In genomic region chr17:35080248-35080647, GRCm38 (mm10) we compare ENCODE assay signal across 20 mouse cellular contexts. TPM values are rescaled to one million over a fixed set of nuclear protein-coding genes. Genes with fewer than 3 reads are reported as not detected.
DNase-seq lines count a peak whose midpoint lies in the region; ATAC-seq and TF ChIP-seq lines count a peak whose summit lies in the region.
"Had no signal": no experiment of that assay in that cellular context is flagged by ENCODE, and none has a peak within 500 bp of the region (broad histone marks: within the 10 kb centered on the region; RNA-seq: fewer than 3 reads in every experiment).

No protein-coding gene starts in this region.

- intact Hi-C loops in gastrocnemius, postnatal 36 days (cut with DNase I), result no loop called here

- no peaks in the 10 kb centered on the region for H3K36me3 ChIP-seq in heart, embryonic 15.5 days
- H3K36me3 ChIP-seq in neural tube, embryonic 13.5 days, result no peaks in the 10 kb centered on the region
- no peaks in the 10 kb centered on the region for H3K36me3 ChIP-seq in neural tube, embryonic 15.5 days
- H3K36me3 ChIP-seq in liver, embryonic 14.5 days (replicated peaks; ENCODE audit: control insufficient read depth, insufficient read depth, low read depth), result no peaks in the 10 kb centered on the region
- H3K36me3 ChIP-seq in kidney, adult 2 months (ENCODE audit: control insufficient read depth, insufficient read depth, low read length), result no peaks in the 10 kb centered on the region
- H3K36me3 ChIP-seq: embryonic facial prominence, embryonic 15.5 days had no signal

- DNase-seq in heart, postnatal 4 days, result no peak
- no peak for DNase-seq in liver, embryonic 14.5 days (ENCODE audit: low read depth in 3 of 3, low spot score in 3 of 3)
- DNase-seq in gastrocnemius, postnatal 36 days, result no peak
- no peak for DNase-seq in kidney, adult 2 months
- no peak for DNase-seq in cerebellum, adult 11 months
- DNase-seq: cerebellum, postnatal 36 days; gastrocnemius, postnatal 10 days; left cerebral cortex, postnatal 4 days; lung, postnatal 10 days; thymus, postnatal 14 days had no signal

- no peak overlapping the region for H3K9ac ChIP-seq in heart, embryonic 15.5 days
- H3K9ac ChIP-seq in neural tube, embryonic 13.5 days, result 0 out of 2 replicates have a peak overlapping the region, but pooled peaks have one; percentile 45
- H3K9ac ChIP-seq in neural tube, embryonic 15.5 days (replicated peaks), result no peak overlapping the region
- H3K9ac ChIP-seq in liver, embryonic 14.5 days (replicated peaks), result peak overlapping the region; percentile 45
- H3K9ac ChIP-seq: embryonic facial prominence, embryonic 15.5 days had no signal

- TF ChIP-seq CTCF in liver, embryonic 14.5 days (IDR thresholded peaks at IDR 0.05; ENCODE audit: low read depth), result no peak
- TF ChIP-seq CTCF in kidney, adult 2 months (conservative IDR thresholded peaks at IDR 0.05; ENCODE audit: insufficient read depth, insufficient read length, low read depth, low read length), result no peak

- 0 out of 2 replicates have a peak overlapping the region, but pooled peaks have one; percentile 8 for H3K27ac ChIP-seq in heart, embryonic 15.5 days
- H3K27ac ChIP-seq in neural tube, embryonic 13.5 days (replicated peaks), result no peak overlapping the region
- no peak overlapping the region for H3K27ac ChIP-seq in neural tube, embryonic 15.5 days (replicated peaks)
- peak overlapping the region; percentile 69 for H3K27ac ChIP-seq in liver, embryonic 14.5 days
- H3K27ac ChIP-seq in kidney, adult 2 months (ENCODE audit: insufficient read depth, low read depth, low read length), result no peak overlapping the region
- H3K27ac ChIP-seq: embryonic facial prominence, embryonic 15.5 days; hindbrain, embryonic 14.5 days had no signal

- no peak overlapping the region for H3K4me3 ChIP-seq in heart, embryonic 15.5 days
- no peak overlapping the region for H3K4me3 ChIP-seq in neural tube, embryonic 13.5 days
- H3K4me3 ChIP-seq in neural tube, embryonic 15.5 days (replicated peaks), result no peak overlapping the region
- H3K4me3 ChIP-seq in liver, embryonic 14.5 days (ENCODE audit: insufficient read depth in 1 of 2, low read depth in 2 of 2, low read length in 2 of 2), result peak overlapping the region; percentile 36 to 41; a peak in 3 of 4 replicates
- H3K4me3 ChIP-seq in kidney, adult 2 months (ENCODE audit: insufficient read depth, low read depth, low read length), result no peak overlapping the region
- H3K4me3 ChIP-seq: embryonic facial prominence, embryonic 15.5 days had no signal

- ATAC-seq in heart, embryonic 15.5 days (replicated peaks; ENCODE audit: insufficient number of reproducible peaks, insufficient read depth, low FRiP score, low read depth), result no peak
- no peak for ATAC-seq in neural tube, embryonic 13.5 days (ENCODE audit: low read depth)
- ATAC-seq in neural tube, embryonic 15.5 days (ENCODE audit: low FRiP score), result no peak
- ATAC-seq in liver, embryonic 14.5 days (ENCODE audit: insufficient read depth), result peak; percentile 68
- ATAC-seq: forebrain, embryonic 16.5 days had no signal

- 35% methylated on average over 6 of the region's 6 CpGs for WGBS in heart, embryonic 15.5 days
- 64% methylated on average over 6 of the region's 6 CpGs for WGBS in neural tube, embryonic 13.5 days
- 64% methylated on average over 6 of the region's 6 CpGs for WGBS in neural tube, embryonic 15.5 days
- WGBS in liver, embryonic 14.5 days (ENCODE audit: insufficient replicate concordance), result 16% methylated on average over 6 of the region's 6 CpGs
- 70% methylated on average over 6 of the region's 6 CpGs for WGBS in kidney, adult 2 months

- TF ChIP-seq POLR2A in kidney, adult 2 months (IDR thresholded peaks at IDR 0.05; ENCODE audit: low read depth, low read length), result no peak

- no peaks in the 10 kb centered on the region for H3K9me3 ChIP-seq in heart, embryonic 15.5 days (replicated peaks)
- H3K9me3 ChIP-seq in neural tube, embryonic 13.5 days, result no peaks in the 10 kb centered on the region
- no peaks in the 10 kb centered on the region for H3K9me3 ChIP-seq in neural tube, embryonic 15.5 days (replicated peaks)
- no peaks in the 10 kb centered on the region for H3K9me3 ChIP-seq in liver, embryonic 14.5 days (ENCODE audit: control insufficient read depth, low read length)
- H3K9me3 ChIP-seq: embryonic facial prominence, embryonic 15.5 days had no signal

- no peak for TF ChIP-seq EP300 in liver, embryonic 14.5 days (IDR thresholded peaks at IDR 0.05; ENCODE audit: low read depth)

- H3K27me3 ChIP-seq in heart, embryonic 15.5 days, result 0 out of 2 replicates have a peak, but pooled peaks cover 4% of the 10 kb centered on the region
- H3K27me3 ChIP-seq in neural tube, embryonic 13.5 days, result no peaks in the 10 kb centered on the region
- H3K27me3 ChIP-seq in neural tube, embryonic 15.5 days (replicated peaks), result no peaks in the 10 kb centered on the region
- H3K27me3 ChIP-seq in liver, embryonic 14.5 days (ENCODE audit: control insufficient read depth, insufficient read depth, low read length), result no peaks in the 10 kb centered on the region
- no peaks in the 10 kb centered on the region for H3K27me3 ChIP-seq in kidney, adult 2 months (replicated peaks; ENCODE audit: control insufficient read depth, insufficient read depth, low read length)
- H3K27me3 ChIP-seq: embryonic facial prominence, embryonic 15.5 days had no signal

- H3K4me1 ChIP-seq in heart, embryonic 15.5 days (replicated peaks), result peaks cover 26% of the 10 kb centered on the region
- peaks cover 18% of the 10 kb centered on the region for H3K4me1 ChIP-seq in neural tube, embryonic 13.5 days (replicated peaks)
- H3K4me1 ChIP-seq in neural tube, embryonic 15.5 days, result peaks cover 15% of the 10 kb centered on the region
- H3K4me1 ChIP-seq in liver, embryonic 14.5 days (replicated peaks; ENCODE audit: control insufficient read depth in 2 of 2, insufficient read depth in 2 of 2, low read length in 1 of 2), result peaks cover 12 to 27% of the 10 kb centered on the region in 2 experiments
- peaks cover 10% of the 10 kb centered on the region; the same call in 1 of the 2 replicates for H3K4me1 ChIP-seq in kidney, adult 2 months (ENCODE audit: control insufficient read depth, insufficient read depth, low read length)

- peak overlapping the region; percentile 52 for H3K4me2 ChIP-seq in heart, embryonic 15.5 days
- H3K4me2 ChIP-seq in neural tube, embryonic 13.5 days, result no peak overlapping the region
- H3K4me2 ChIP-seq in neural tube, embryonic 15.5 days, result no peak overlapping the region
- peak overlapping the region; percentile 66 for H3K4me2 ChIP-seq in liver, embryonic 14.5 days (ENCODE audit: low read depth)
- H3K4me2 ChIP-seq: embryonic facial prominence, embryonic 15.5 days; hindbrain, embryonic 14.5 days had no signal

RNA-seq across cellular contexts. Expression of gene Ly6g6d, which starts 2.4 kb away (rescaled TPM):
- polyA plus RNA-seq in heart, embryonic 15.5 days (2015; fragmentation: Nextera tagmentation; extraction: Ambion mirVana), result 2.2 and 2.4 TPM in 2 replicates
- total RNA-seq in heart, postnatal 4 days (2021), result 1 to 10 TPM; 1.6 to 2.4 TPM
- 0.95 and 1.8 TPM in 2 replicates for polyA plus RNA-seq in neural tube, embryonic 13.5 days (2015; fragmentation: Nextera tagmentation; extraction: Ambion mirVana)
- 0.74 and 2.8 TPM in 2 replicates for polyA plus RNA-seq in neural tube, embryonic 15.5 days (2015; fragmentation: Nextera tagmentation; extraction: Ambion mirVana)
- polyA plus RNA-seq in liver, embryonic 14.5 days (2012; rRNA removed), result 0.95 and 1.2 TPM in 2 replicates
- polyA plus RNA-seq in liver, embryonic 14.5 days (2014; fragmentation: Nextera tagmentation; extraction: Ambion mirVana), result 0.28 and 0.77 TPM in 2 replicates
- total RNA-seq in gastrocnemius, postnatal 36 days (2021), result 1 to 10 TPM in 1 of 2 experiments, not detected in 1; 1.8 TPM
- polyA plus RNA-seq in kidney, adult 2 months (2012; rRNA removed), result 8.1 and 8.9 TPM in 2 replicates
- total RNA-seq: left cerebral cortex, postnatal 4 days; monocyte, adult 5-6 weeks had no signal
- polyA plus RNA-seq: C2C12 had no signal

RNA-seq across cellular contexts. Expression of gene Ly6g6e, which starts 3.5 kb away (rescaled TPM):
- 0.29 and 0.31 TPM in 2 replicates for polyA plus RNA-seq in heart, embryonic 15.5 days (2015; fragmentation: Nextera tagmentation; extraction: Ambion mirVana)
- total RNA-seq in heart, postnatal 4 days (2021), result not detected
- 0.46 and 0.55 TPM in 2 replicates for polyA plus RNA-seq in neural tube, embryonic 13.5 days (2015; fragmentation: Nextera tagmentation; extraction: Ambion mirVana)
- 0.65 and 1.3 TPM in 2 replicates for polyA plus RNA-seq in neural tube, embryonic 15.5 days (2015; fragmentation: Nextera tagmentation; extraction: Ambion mirVana)
- polyA plus RNA-seq in liver, embryonic 14.5 days (2012; rRNA removed), result 0.08 and 0.32 TPM in 2 replicates
- not detected in 2 replicates for polyA plus RNA-seq in liver, embryonic 14.5 days (2014; fragmentation: Nextera tagmentation; extraction: Ambion mirVana)
- not detected for total RNA-seq in gastrocnemius, postnatal 36 days (2021)
- polyA plus RNA-seq in kidney, adult 2 months (2012; rRNA removed), result 2.1 and 2.5 TPM in 2 replicates
- total RNA-seq: gastrocnemius, postnatal 10 days; monocyte, adult 5-6 weeks had no signal
- polyA plus RNA-seq: C2C12; hindbrain, embryonic 14.5 days had no signal

RNA-seq across cellular contexts. Expression of gene Ly6g6f, which starts 5.2 kb away (rescaled TPM):
- 0.16 and 0.29 TPM in 2 replicates for polyA plus RNA-seq in heart, embryonic 15.5 days (2015; fragmentation: Nextera tagmentation; extraction: Ambion mirVana)
- total RNA-seq in heart, postnatal 4 days (2021), result not detected
- polyA plus RNA-seq in neural tube, embryonic 13.5 days (2015; fragmentation: Nextera tagmentation; extraction: Ambion mirVana), result 0.44 and 0.68 TPM in 2 replicates
- polyA plus RNA-seq in neural tube, embryonic 15.5 days (2015; fragmentation: Nextera tagmentation; extraction: Ambion mirVana), result 0.32 TPM in 1 of 2 replicates, not detected in the other
- polyA plus RNA-seq in liver, embryonic 14.5 days (2012; rRNA removed), result 4.1 and 5.1 TPM in 2 replicates
- polyA plus RNA-seq in liver, embryonic 14.5 days (2014; fragmentation: Nextera tagmentation; extraction: Ambion mirVana), result 5.0 and 6.3 TPM in 2 replicates
- total RNA-seq in gastrocnemius, postnatal 36 days (2021), result not detected
- polyA plus RNA-seq in kidney, adult 2 months (2012; rRNA removed), result not detected in 2 replicates
- total RNA-seq: layer of hippocampus, postnatal 10 days; left cerebral cortex, postnatal 4 days; monocyte, adult 5-6 weeks had no signal
- polyA plus RNA-seq: C2C12; forebrain, embryonic 16.5 days; kidney, embryonic 16.5 days had no signal

RNA-seq across cellular contexts. Expression of gene Abhd16a, which starts 8.8 kb away (rescaled TPM):
- 64.7 and 80.1 TPM in 2 replicates for polyA plus RNA-seq in heart, embryonic 15.5 days (2015; fragmentation: Nextera tagmentation; extraction: Ambion mirVana)
- total RNA-seq in heart, postnatal 4 days (2021), result 10 to 100 TPM; 50.6 to 53.5 TPM
- polyA plus RNA-seq in neural tube, embryonic 13.5 days (2015; fragmentation: Nextera tagmentation; extraction: Ambion mirVana), result 98.2 and 104 TPM in 2 replicates
- polyA plus RNA-seq in neural tube, embryonic 15.5 days (2015; fragmentation: Nextera tagmentation; extraction: Ambion mirVana), result 110 TPM in 2 replicates
- 29.1 and 30.0 TPM in 2 replicates for polyA plus RNA-seq in liver, embryonic 14.5 days (2012; rRNA removed)
- polyA plus RNA-seq in liver, embryonic 14.5 days (2014; fragmentation: Nextera tagmentation; extraction: Ambion mirVana), result 42.3 and 44.3 TPM in 2 replicates
- 10 to 100 TPM; 67.7 to 73.9 TPM for total RNA-seq in gastrocnemius, postnatal 36 days (2021)
- 156 and 217 TPM in 2 replicates for polyA plus RNA-seq in kidney, adult 2 months (2012; rRNA removed)

RNA-seq across cellular contexts. Expression of gene Mpig6b, which starts 14.3 kb away (rescaled TPM):
- polyA plus RNA-seq in heart, embryonic 15.5 days (2015; fragmentation: Nextera tagmentation; extraction: Ambion mirVana), result 0.77 and 0.81 TPM in 2 replicates
- under 1 TPM in 1 of 2 experiments, not detected in 1; 0.47 TPM for total RNA-seq in heart, postnatal 4 days (2021)
- polyA plus RNA-seq in neural tube, embryonic 13.5 days (2015; fragmentation: Nextera tagmentation; extraction: Ambion mirVana), result 0.28 and 0.38 TPM in 2 replicates
- 0.17 and 0.24 TPM in 2 replicates for polyA plus RNA-seq in neural tube, embryonic 15.5 days (2015; fragmentation: Nextera tagmentation; extraction: Ambion mirVana)
- 2.3 and 2.6 TPM in 2 replicates for polyA plus RNA-seq in liver, embryonic 14.5 days (2012; rRNA removed)
- 4.0 and 6.6 TPM in 2 replicates for polyA plus RNA-seq in liver, embryonic 14.5 days (2014; fragmentation: Nextera tagmentation; extraction: Ambion mirVana)
- total RNA-seq in gastrocnemius, postnatal 36 days (2021), result not detected
- 0.46 and 0.66 TPM in 2 replicates for polyA plus RNA-seq in kidney, adult 2 months (2012; rRNA removed)
- total RNA-seq: layer of hippocampus, postnatal 10 days; left cerebral cortex, postnatal 4 days had no signal
- polyA plus RNA-seq: forebrain, embryonic 16.5 days had no signal

Comparison
In these comparisons a context has a peak if more than half of its experiments do, and no peak if none do; other contexts are left out.
1. H3K9ac ChIP-seq: peak in neural tube, embryonic 13.5 days (single experiment) and liver, embryonic 14.5 days (single experiment); none in heart, embryonic 15.5 days (single experiment) and neural tube, embryonic 15.5 days (single experiment).
2. H3K27ac ChIP-seq: peak in heart, embryonic 15.5 days (single experiment) and liver, embryonic 14.5 days (single experiment); none in neural tube, embryonic 13.5 days (single experiment), neural tube, embryonic 15.5 days (single experiment) and kidney, adult 2 months (single experiment).
3. H3K4me2 ChIP-seq: peak in heart, embryonic 15.5 days (single experiment) and liver, embryonic 14.5 days (single experiment); none in neural tube, embryonic 13.5 days (single experiment) and neural tube, embryonic 15.5 days (single experiment).
4. H3K4me3 ChIP-seq: peak in liver, embryonic 14.5 days (2 of 2); none in heart, embryonic 15.5 days (single experiment), neural tube, embryonic 13.5 days (single experiment), neural tube, embryonic 15.5 days (single experiment) and kidney, adult 2 months (single experiment).